Mouse (Mus musculus) hindbrain, embryonic 16.5 days (tissue): ENCODE data around the gene Olfr1223. TPM values are rescaled to one million over a fixed set of nuclear protein-coding genes. Genes with fewer than 3 reads are reported as not detected.

Experiments
- ATAC-seq: fragments of 200-750 bp; cut with Nextera tagmentation; 2 replicates; pipeline ENCODE4 v1.8.0; 2017; ENCODE audit warnings: moderate TSS enrichment, moderate library complexity
- H3K27ac ChIP-seq: fragments of 300-500 bp; sonication (generic); 2 replicates; pipeline ENCODE4 v1.5.1; 2014; ENCODE audit warnings: low read depth, mild to moderate bottlenecking, control low read depth, low read length, moderate library complexity
- H3K27me3 ChIP-seq: fragments of 300-500 bp; sonication (generic); replicated peaks from 2 replicates; pipeline ENCODE4 v1.6.1; 2014; ENCODE audit warnings: low read length; ENCODE audit not compliant: control insufficient read depth, insufficient read depth
- H3K36me3 ChIP-seq: fragments of 300-500 bp; sonication (generic); 2 replicates; pipeline ENCODE4 v1.6.1; 2014; ENCODE audit warnings: mild to moderate bottlenecking, low read length, moderate library complexity, mixed read lengths; ENCODE audit not compliant: control insufficient read depth, insufficient read depth
- H3K4me1 ChIP-seq: fragments of 300-500 bp; sonication (generic); 2 replicates; pipeline ENCODE4 v1.6.1; 2014; ENCODE audit warnings: low read depth, low read length; ENCODE audit not compliant: control insufficient read depth, insufficient read depth
- H3K4me2 ChIP-seq: fragments of 300-500 bp; sonication (generic); 2 replicates; pipeline ENCODE4 v1.6.1; 2014; ENCODE audit warnings: mild to moderate bottlenecking, low read length, control low read depth, moderate library complexity
- H3K4me3 ChIP-seq: fragments of 300-500 bp; sonication (generic); 2 replicates; pipeline ENCODE4 v1.5.1; 2014; ENCODE audit warnings: mild to moderate bottlenecking, low read length, control low read depth, moderate library complexity
- H3K9ac ChIP-seq: fragments of 300-500 bp; sonication (generic); 2 replicates; pipeline ENCODE4 v1.6.1; 2014; ENCODE audit warnings: low read depth, mild to moderate bottlenecking, control low read depth, low read length, moderate library complexity
- H3K9me3 ChIP-seq: fragments of 300-500 bp; sonication (generic); 2 replicates; pipeline ENCODE4 v1.6.1; 2014; ENCODE audit warnings: mild to moderate bottlenecking, low read length, moderate library complexity; ENCODE audit not compliant: control insufficient read depth
- WGBS: fragments of 180-500 bp; shearing (Covaris S2); extraction: QIAGEN DNeasy Blood & Tissue Kit; methylation state at CpG from one replicate; pipeline ENCODE4 v1.1.7; 2014; 5-methylcytosine and 5-hydroxymethylcytosine counted together
- polyA plus RNA-seq: library from polyadenylated mRNA; unstranded; fragments of >200 nt; fragmentation: Nextera tagmentation; extraction: Ambion mirVana; gene quantifications from 2 replicates; pipeline ENCODE4 v1.2.1, GENCODE M21; 2015

The Olfr1223 gene
- polyA plus RNA-seq, 1 experiment from 2014 or later: not detected

DNA sequence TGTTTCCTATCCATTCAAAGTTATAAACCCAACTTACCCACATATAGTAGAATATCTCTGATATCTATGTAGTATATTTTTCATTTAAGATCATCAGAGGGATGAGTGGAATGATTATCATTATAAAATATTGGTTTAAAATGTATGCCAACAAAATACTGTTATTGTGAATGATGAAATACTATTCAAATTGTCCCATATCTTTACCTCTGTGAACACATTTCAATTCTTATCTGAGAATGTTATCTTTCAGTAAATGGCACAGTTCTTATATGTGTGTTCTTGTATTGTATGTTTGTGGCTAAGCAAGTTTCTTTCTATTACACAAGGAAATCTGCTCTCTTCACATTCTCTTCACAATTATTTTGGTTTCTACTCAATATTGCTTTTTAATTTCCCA lies 45.7 kb downstream of the Olfr1223 start:
- Histone ChIP-seq H3K27me3 (no peaks in the 10 kb centered on the region), H3K36me3 (no peaks in the 10 kb centered on the region), H3K27ac (no peak overlapping the region), H3K9ac (no peak overlapping the region), H3K4me2 (no peak overlapping the region), H3K4me1 (no peaks in the 10 kb centered on the region), H3K4me3 (no peak overlapping the region), H3K9me3 (no peaks in the 10 kb centered on the region)
- ATAC-seq: no peak

GRCm38 (mm10) chr2:89093848-89094247 lies 57.5 kb downstream of the Olfr1223 start:
- no peaks in the 10 kb centered on the region for H3K27me3 ChIP-seq
- no peaks in the 10 kb centered on the region for H3K9me3 ChIP-seq
- H3K4me3 ChIP-seq: no peak overlapping the region
- no peaks in the 10 kb centered on the region for H3K4me1 ChIP-seq
- no peak for ATAC-seq
- no peaks in the 10 kb centered on the region for H3K36me3 ChIP-seq
- H3K27ac ChIP-seq: no peak overlapping the region
- no peak overlapping the region for H3K9ac ChIP-seq
- no peak overlapping the region for H3K4me2 ChIP-seq
- 100% methylated on average over 1 of the region's 1 CpGs for WGBS

Other genes with a start within 250 kb of the Olfr1223 start
- gene Olfr1208, start 249.2 kb downstream of the Olfr1223 start, polyA plus RNA-seq: not detected in 2 replicates
- not detected in 2 replicates for gene Olfr1209, start 236.4 kb downstream of the Olfr1223 start, polyA plus RNA-seq
- not detected in 2 replicates for gene Olfr1211, start 213.4 kb downstream of the Olfr1223 start, polyA plus RNA-seq
- gene Olfr1212, start 197.6 kb downstream of the Olfr1223 start, polyA plus RNA-seq: not detected in 2 replicates
- not detected in 2 replicates for gene Gm13762, start 171.3 kb downstream of the Olfr1223 start, polyA plus RNA-seq
- not detected in 2 replicates for gene Olfr1214, start 158.9 kb downstream of the Olfr1223 start, polyA plus RNA-seq
- not detected in 2 replicates for gene Olfr1215, start 144.6 kb downstream of the Olfr1223 start, polyA plus RNA-seq
- gene Olfr1216, start 133.2 kb downstream of the Olfr1223 start, polyA plus RNA-seq: not detected in 2 replicates
- not detected in 2 replicates for gene Olfr1217, start 119.5 kb downstream of the Olfr1223 start, polyA plus RNA-seq
- gene Olfr1218, start 90.4 kb downstream of the Olfr1223 start, polyA plus RNA-seq: not detected in 2 replicates
- not detected in 2 replicates for gene Olfr1219, start 68.0 kb downstream of the Olfr1223 start, polyA plus RNA-seq
- gene Olfr1220, start 44.7 kb downstream of the Olfr1223 start, polyA plus RNA-seq: not detected in 2 replicates
- not detected in 2 replicates for gene Olfr1221, start 34.3 kb downstream of the Olfr1223 start, polyA plus RNA-seq
- gene Olfr1222, start 18.5 kb downstream of the Olfr1223 start, polyA plus RNA-seq: not detected in 2 replicates
- not detected in 2 replicates for gene Olfr1224-ps1, start 12.5 kb upstream of the Olfr1223 start, polyA plus RNA-seq
- gene Olfr1225, start 23.1 kb upstream of the Olfr1223 start, polyA plus RNA-seq: not detected in 2 replicates
- not detected in 2 replicates for gene Olfr1226, start 48.5 kb upstream of the Olfr1223 start, polyA plus RNA-seq
- gene Olfr1228, start 102.5 kb upstream of the Olfr1223 start, polyA plus RNA-seq: not detected in 2 replicates
- gene Olfr1229, start 136.5 kb upstream of the Olfr1223 start, polyA plus RNA-seq: not detected in 2 replicates
- not detected in 2 replicates for gene Olfr1230, start 145.7 kb upstream of the Olfr1223 start, polyA plus RNA-seq
- not detected in 2 replicates for gene Olfr1231, start 155.5 kb upstream of the Olfr1223 start, polyA plus RNA-seq
- not detected in 2 replicates for gene Olfr1232, start 178.1 kb upstream of the Olfr1223 start, polyA plus RNA-seq
- gene Olfr1233, start 190.8 kb upstream of the Olfr1223 start, polyA plus RNA-seq: not detected in 2 replicates
- not detected in 2 replicates for gene Olfr1234, start 213.3 kb upstream of the Olfr1223 start, polyA plus RNA-seq